Mouse (Mus musculus) layer of hippocampus, adult 2 months (tissue): ENCODE measurements at regions not wholly inside any gene's neighbourhood (a gene's known extent, or its start where the extent isn't known, plus 50 kb on each side); places are given as distances from the start of the nearest gene placed in this dataset.

Source experiments
- DNase-seq, 2 experiments: peaks; one replicate each; pipeline ENCODE4 v3.0.0; 2022; ENCODE audit warnings: low spot score in 2 of 2
- H3K27ac ChIP-seq: fragments of 200-600 bp; 2 replicates; pipeline ENCODE4 v1.8.1; 2022
- H3K4me3 ChIP-seq: fragments of 200-600 bp; 2 replicates; pipeline ENCODE4 v1.8.1; 2022; ENCODE audit warnings: mild to moderate bottlenecking
- CTCF ChIP-seq: fragments of 200-600 bp; conservative IDR thresholded peaks from 2 replicates; pipeline ENCODE4 v1.8.1; 2022; ENCODE audit warnings: antibody characterized with exemption, mild to moderate bottlenecking, moderate library complexity

DNA sequence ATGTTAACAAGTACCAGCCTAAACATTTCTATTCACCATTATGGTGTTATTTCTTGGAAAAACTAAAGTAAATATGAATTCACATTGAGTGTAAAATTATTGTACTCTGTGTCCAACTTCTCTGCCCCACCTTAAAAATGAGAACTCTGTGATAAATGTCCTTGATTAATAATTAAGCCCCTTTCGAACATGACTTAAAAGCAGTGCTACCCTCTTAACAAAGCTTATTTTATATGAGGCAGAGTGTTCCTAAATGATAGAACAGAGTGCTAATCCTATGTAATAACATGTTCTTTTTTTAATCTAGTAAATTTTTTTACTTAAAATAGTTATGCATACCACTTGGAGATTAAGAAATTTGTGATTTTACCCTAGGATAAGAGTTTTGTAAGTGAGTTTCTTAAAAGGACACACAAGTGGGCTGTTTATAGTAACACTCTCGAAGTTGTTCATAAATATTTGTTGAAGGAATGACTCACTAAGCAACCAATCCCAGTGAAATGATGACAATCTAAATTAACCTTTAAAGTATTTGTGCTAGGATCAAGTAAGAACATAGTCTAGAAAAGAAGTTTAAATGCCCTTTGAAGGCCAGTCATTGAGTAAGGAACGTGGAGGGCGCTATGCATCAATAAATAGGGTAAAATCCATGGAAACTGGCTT, 148.6 kb downstream of the Gnai1 start:
- no peak for DNase-seq
- no peak overlapping the region for H3K4me3 ChIP-seq
- no peak overlapping the region for H3K27ac ChIP-seq
- TF ChIP-seq CTCF = no peak
